Mouse (Mus musculus) thymus, postnatal 25 days (tissue): ENCODE measurements around the gene Gja5.
A peak's percentile ranks its signal among the peaks of the same experiment; 100 is the strongest.
"Not testable (repeated sequence)": the region's sequence is repeated elsewhere in the genome, so short reads cannot be mapped to it uniquely, and the experiment has no call there.

ENCODE experiments used
- DNase-seq: peaks from one replicate; pipeline ENCODE4 v3.0.0; 2022

Gene Gja5

DNA sequence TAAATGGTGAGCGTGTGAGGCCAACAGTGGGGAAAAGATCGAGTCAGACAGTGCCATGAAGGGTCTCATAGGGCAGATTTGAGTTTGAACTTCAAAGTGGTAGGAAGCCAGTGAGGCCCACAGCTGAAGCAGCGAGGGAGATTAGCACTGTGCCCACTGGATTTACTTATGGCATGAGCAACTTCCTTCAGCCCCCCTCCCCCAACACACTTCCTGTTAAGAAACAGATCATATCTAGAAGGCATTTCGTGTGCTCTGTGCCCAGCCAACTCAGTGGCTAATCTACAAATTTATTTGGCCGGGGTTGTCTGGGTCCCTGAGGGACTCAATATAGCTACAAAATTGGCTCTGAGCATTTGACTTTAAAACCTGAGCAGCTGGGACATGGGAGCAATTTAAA, 139.7 kb downstream of the Gja5 start:
- DNase-seq: no peak

DNA sequence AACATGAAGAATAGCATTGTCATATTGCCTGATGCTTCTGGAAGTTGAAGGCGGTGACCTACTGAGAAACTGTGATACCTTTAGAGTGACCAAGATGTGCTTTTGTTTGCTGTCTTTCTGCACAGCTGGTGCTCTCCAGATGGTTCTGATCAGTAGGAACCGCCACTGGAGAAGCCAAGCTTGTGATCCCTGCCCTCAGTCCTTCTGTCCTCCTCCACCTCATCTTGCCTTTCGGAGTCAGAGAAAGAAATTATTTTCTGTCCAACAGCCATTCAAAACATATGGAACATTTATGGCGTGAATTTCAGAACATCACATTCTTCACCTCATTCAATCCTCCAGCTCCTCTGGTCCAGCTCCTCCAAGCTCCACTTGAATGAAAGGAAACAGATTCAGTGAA, 143.3 kb downstream of the Gja5 start:
- DNase-seq: no peak

DNA sequence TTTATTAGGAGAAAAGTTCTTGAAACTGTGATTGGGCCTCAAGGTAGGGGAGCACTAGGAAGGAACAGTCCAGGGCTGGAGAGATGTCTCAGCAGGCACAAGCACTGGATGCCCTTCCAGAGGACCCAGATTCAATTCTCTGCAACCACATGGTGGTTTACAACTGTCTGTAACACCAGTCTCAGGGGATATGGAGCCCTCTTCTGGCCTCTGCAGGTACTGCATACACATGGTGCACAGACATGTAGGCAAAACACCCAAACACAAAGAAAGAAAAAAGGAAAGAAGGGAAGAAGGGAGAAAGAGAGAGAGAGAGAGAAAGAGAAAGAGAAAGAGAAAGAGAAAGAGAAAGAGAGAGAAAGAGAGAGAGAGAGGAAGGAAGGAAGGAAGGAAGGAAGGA, 143.9 kb downstream of the Gja5 start:
- DNase-seq: peak; percentile 30

DNA sequence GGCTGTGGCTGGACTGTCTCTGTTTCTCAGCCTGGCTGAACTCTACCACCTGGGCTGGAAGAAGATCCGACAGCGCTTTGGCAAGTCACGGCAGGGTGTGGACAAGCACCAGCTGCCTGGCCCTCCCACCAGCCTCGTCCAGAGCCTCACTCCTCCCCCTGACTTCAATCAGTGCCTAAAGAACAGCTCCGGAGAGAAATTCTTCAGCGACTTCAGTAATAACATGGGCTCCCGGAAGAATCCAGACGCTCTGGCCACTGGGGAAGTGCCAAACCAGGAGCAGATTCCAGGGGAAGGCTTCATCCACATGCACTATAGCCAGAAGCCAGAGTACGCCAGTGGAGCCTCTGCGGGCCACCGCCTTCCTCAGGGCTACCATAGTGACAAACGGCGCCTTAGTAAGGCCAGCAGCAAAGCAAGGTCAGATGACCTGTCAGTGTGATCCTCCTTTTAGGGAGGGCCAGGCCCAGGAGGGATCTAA, 146.8 kb downstream of the Gja5 start:
- DNase-seq: no peak

DNA sequence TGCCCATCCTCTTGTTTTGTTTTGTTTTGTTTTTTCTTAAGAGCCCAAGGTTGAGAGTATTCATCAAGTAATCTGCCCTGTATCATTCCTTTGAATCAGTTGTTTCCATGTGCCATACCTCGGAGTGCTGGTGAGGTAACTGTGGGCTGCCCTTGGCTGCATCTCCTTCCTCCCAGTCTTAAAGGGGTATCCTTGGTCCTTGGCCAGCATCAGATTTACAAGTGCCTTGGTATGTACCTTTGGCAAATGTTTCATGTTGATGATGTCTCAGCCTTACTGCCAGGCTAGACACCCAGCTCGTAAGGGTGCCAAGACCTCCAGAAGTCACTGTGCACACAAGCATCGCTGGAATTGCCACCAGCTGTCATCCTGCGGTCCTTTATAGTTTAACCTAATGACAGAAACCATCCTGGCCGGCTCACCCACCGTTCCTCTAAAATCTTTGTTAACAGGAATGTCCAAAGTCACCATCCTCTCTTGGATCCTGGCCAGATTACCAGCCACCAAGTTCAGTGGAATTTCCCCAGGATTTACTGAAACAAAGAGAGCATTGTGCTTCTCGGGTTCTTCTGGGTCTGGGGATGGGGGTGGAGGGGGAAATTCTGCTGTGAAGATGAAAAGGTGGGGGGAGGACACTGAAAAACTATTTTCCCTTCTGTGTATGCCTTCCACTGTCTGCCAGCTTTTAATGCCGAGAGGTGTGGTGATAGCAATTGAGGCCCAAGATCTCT, 147.7 kb downstream of the Gja5 start:
- DNase-seq: no peak

DNA sequence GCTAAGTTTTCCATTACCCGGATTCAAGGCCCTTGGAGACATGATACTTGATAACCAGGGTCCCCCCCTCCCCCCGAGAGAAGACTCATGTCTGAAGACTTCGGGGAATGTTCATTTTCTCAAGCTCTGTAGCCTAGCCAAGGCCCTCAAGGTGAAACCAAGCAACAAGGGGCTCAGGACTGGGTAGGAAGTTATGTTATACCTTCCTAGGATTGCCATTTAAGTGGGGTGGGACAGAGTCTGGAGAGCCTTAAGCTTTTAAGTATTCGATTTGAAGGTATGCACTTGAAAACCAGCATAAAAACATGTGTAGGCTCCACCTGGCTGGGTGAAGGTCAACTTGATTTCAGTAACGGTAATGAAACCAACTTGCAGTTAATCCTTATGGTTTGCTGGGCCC, 154.2 kb downstream of the Gja5 start:
- no peak for DNase-seq

DNA sequence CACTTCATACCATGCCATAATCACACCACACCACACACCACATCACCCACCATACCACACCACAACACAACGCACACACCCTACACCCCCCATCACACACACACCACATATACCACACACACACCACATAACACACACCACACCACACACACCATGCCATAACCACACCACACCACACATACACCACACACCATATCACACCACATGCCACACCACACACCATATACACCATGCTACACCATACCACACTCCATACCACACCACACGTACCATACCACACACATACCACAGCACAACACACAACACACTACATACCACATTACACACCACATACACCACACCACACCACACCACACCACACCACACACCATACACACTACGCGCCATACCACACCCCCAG, 155.6 kb downstream of the Gja5 start:
- DNase-seq: no peak

DNA sequence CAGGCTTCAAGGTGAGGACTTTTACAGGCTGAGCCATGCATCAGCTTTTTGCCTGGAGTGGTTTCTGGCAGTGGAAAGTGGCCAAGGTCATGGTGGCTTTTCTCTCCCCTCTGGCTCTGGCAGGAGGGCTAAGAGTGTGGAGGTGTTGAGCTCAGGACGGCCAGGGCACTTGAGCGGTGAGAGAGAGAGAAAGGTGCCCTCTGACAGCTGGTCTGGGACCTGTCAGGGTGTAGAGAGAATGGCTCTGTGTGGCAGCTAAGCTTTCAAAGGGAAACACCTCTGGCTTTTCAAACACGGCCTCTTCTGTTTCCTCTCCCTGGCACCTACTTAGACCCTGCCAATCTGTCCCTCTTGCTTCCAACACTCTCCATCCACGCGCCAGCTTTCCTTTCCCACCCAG, 158.3 kb downstream of the Gja5 start:
- DNase-seq: no peak

DNA sequence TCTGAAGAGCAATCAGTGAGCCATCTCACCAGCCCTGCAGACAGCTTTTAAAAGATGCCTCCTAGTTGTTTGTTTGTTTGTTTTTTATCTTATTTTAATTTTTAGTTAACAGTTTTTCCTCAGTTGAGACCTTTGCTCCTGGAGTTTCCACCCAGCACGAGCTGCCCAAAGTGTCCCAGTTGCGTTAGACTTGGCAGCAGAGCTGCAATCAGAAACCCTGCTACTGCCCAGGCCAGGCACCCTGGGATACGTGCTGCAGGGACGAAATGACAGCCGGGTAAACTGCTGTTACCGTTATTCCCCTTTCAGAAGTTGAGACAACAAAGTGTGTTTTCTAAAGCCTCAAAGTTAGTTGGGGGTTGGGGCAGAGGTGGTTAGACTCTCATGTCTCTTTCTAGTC, 159.6 kb downstream of the Gja5 start:
- DNase-seq: no peak

DNA sequence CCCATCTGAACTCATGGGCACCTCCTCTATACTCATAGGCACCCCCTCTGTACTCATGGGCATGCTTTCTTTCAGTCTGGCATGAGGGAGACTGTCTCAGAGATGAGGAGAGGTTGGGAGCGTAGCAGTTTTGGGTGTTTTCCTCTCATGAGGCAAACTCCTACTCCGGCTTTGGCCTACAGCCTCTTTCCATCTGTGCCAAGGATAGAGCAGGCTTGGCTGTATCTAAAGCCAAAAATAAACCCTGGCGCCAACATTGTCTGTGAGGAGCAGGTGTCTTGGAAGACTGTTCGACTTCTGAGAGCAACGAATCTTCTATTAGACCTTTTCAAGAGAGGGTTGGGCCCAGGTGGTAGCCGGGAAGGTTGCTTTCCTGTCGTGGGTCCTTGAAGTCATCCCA, 165.1 kb downstream of the Gja5 start:
- DNase-seq: not testable (repeated sequence)

DNA sequence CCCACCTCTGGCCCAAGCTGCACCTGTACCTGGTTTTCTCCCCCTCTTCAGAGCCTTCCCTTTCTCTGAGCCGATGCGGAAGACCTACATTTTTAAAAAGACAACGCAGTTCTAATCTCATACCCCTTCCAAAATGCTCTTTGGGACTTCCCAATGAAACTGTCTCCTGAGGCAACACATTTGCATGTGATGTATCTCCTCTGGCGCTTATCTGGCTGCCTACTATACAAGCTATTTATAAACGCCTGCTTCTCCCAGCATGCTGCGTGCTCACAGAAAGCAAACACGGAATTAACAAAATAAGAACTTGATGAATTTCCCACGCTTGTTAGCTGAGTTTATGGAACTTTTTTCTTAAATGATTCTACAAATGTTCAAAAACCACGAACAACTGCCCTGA, 167.4 kb downstream of the Gja5 start:
- not testable (repeated sequence) for DNase-seq

DNA sequence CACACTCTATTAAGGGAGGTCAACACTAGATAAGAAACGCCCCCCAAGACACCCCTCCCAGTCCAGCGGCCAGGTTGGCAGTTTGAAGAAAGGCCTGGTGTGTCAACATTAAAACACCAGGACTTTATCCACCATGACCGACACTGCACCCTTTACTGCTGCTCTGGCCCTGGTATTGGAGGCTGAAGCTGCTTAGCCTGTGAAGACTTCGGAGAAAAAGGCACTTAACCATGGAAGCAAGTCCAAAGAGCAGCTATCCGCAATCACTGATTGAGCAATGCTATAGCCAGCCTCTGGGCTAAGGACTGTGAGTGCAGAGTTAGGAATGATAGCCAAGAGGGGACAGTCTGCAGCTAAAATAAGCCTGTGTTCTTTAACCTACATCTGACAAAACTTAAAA, 167.9 kb downstream of the Gja5 start:
- not testable (repeated sequence) for DNase-seq

DNA sequence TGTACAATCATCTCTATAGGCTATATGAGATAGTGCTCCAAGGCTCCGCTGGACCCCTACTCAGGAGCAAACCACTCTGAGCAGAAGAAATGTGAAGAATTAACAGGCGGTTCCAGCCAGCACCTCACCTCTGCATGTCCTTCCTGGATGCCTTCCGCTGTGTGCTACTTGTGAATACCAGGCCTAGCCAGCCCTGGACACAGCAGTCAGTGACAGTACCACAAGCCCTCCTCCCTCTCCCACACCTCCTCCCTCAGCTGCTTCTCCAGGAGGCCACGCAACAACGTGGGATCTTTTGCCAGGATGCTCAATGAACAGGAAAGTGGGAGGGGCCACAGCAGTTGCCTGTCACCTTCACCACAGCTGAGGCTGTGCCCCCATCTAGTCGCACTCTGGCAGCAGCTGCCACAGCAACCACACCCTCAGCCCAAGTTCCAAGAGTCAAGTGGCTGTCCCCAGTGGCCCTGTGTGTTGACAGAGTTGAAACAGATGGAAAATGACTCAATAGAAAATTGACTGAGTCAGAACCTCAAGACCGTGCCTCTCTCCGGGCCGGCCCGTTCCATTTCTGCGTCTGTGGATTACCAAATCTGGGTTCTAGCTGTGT, 171.4 kb downstream of the Gja5 start:
- DNase-seq: not testable (repeated sequence)

DNA sequence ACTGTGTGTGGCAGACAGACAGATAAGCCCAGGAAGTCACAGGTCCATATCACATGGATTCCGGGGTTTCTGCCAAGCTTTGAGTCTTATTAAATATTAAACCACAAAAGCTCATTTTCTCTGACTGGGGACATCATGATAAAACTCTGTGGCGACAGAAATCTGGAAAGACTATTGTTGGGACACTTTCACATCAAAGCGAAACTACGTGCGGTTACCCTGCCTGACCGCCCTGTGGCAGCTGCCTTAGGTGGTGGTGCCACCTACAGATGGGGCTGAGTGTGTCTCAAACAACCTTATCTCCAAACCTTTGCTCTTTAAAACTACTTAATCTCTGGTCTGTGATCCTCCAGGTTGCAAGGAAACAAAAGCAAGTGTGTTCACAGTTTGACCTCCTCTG, 171.9 kb downstream of the Gja5 start:
- peak; percentile 63 for DNase-seq

DNA sequence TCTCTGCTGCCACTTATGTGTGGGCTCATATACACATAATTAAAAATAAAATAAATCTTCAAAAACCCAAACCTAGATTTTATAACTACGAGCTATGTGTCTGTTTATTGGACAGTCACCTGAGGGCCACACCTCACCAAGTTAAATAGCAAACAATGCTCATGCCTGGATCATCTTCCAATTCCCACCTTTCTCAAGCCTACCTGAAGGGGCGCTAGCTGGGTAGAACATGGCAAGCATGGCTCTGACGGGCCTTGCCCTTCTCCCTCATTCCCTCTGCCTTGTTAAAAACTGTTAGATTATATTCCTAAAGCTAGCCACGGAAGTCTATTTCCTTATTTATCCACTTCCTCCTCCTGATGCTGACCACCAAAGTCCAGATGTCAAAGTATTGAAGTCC, 173.9 kb downstream of the Gja5 start:
- no peak for DNase-seq

DNA sequence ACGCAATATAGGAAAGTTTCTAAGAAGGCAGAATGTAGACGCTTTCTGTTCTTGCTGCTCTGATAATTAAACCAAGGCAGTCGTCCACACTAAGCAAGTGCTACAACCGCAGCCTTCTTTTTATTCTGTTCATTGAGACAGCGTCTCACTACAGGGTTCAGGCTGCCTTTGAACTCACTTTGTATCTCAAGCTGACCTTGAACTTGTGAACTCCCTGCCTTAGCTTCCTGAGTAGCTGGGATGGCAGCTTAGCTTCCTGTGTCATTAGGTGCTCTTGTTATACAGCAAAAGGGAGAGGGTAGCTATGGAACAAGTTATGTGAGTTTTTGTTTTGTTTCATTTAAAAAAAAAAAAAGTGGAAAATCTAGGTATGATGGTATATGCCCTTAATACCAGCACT, 177.7 kb downstream of the Gja5 start:
- DNase-seq: no peak

DNA sequence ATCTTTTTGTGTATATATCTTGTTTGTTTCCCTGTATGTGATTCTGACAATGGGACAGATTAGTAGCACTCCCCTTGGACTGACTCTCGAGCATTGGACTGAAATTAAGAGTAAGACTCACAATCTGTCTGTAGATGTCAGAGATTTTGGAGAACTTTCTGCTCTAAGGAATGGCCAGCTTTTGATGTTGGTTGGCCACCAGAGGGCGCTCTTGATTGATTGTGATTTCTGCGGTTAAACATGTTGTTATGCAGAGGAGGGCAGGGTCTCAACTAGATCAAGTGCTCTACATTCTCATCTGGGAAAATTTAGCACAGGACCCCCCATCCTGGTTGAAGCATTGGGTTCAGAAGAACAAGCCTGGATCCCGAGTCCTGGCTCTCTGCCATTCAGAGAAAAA, 182.8 kb downstream of the Gja5 start:
- DNase-seq: peak; percentile 65

DNA sequence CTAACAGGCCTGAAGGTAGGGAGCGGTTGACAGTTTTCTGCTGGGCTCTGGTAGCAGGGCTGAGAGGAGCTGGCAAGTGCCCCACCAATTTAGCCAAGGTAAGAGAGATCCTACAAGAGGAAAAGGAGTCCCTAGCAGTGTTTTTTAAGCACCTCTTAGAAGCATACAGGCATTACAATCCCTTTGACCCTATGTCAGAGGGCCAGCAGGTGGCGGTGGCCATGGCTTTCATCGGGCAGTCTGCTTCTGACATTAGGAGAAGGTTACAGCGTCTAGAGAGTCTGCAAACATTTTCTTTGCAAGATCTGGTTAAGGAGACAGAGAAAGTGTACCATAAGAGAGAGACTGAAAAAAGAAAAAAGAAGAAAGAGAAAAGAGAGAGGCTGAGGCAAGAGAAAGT, 183.8 kb downstream of the Gja5 start:
- DNase-seq: not testable (repeated sequence)

DNA sequence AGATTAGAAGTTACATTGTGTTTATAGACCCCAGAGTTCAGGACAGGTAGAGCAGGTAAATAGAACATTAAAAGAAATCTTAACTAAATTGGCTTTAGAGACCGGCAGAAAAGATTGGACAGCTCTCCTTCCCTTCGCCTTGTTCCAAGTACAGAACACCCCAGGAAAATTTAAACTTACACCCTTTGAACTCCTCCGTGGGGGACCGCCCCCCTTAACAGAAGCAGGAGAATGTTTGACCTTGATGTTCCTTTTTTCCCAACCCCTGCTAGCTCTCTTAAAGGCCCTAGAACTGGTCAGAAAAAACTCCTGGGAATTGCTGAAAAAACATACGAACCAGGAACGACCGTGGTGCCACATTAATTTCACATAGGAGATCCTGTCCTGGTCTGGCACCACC, 187.5 kb downstream of the Gja5 start:
- not testable (repeated sequence) for DNase-seq

DNA sequence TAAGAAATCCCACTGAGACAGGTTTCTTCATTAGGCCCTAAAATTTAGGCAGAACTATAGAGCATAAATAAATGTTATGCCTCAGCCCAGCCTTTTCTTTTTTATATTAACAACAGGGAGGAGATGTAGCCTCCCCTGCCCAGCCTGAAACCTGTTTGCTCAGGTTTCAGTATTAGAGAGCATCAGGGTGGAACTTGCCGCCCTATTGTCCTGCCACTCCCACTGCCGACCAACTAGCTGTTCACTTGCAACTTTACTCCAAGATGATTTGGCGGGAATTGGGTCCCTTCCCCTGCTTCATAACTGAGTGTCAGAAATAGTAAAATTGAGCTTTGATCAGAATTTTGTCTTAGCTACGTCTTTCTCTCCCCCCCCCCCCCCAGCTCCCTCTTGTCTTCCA, 192.2 kb downstream of the Gja5 start:
- DNase-seq: not testable (repeated sequence)

DNA sequence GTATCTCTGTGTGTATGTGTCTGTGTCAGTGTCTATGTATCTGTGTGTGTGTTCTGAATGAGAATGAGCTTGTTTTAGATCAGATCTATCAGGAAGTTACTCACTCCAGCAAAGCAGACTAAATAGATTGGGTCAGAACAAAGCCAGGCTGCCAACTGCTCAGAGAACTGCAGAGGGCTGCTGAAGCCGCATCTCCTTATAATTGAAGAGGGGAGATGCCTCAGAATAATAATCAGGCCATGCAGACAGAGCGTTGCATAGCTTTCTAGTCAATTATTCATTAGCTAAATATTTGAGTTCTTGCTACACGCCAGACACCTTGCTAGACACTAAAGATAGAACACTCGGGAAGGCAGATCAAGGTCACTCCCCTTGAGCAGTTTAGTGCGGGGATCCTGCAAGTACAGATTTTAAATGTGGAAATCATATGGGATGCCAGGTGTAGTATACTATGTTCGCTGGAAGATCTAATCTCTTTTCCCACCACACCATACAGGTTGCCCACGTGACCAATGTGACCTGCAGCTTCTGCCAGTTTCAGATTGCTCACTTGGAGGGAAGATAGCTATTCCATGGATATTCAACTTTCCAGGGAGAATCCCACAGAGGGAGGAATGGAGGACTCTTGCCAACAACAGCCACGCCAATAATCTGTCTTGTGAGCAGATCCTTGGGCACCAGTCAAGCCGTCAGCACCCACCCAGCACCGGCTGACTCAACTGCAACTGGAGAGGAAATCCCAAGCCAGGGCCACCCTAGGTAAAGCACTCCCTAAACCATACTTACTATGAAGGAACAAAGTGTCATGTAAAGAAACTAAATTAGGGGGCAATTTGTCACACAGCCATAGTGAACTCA, 196.5 kb downstream of the Gja5 start:
- DNase-seq: no peak

DNA sequence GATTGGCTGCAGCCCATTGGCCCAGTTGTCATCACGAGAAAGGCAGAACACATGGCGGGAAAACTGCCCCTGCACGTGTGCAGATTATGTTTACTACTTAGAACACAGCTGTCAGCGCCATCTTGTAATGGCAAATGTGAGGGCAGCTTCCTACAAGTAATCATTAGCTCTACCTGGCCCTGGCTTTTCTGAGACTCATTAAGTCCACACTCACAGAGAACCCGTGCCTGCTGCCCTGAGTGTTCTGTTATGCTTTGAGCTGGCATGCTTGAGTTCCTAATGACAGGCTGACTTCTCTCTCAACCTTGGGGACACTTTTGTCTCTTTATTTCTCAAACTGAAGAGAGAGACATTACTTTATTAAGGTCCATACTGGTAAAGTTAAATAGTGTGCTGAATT, 199.5 kb downstream of the Gja5 start:
- DNase-seq: not testable (repeated sequence)

DNA sequence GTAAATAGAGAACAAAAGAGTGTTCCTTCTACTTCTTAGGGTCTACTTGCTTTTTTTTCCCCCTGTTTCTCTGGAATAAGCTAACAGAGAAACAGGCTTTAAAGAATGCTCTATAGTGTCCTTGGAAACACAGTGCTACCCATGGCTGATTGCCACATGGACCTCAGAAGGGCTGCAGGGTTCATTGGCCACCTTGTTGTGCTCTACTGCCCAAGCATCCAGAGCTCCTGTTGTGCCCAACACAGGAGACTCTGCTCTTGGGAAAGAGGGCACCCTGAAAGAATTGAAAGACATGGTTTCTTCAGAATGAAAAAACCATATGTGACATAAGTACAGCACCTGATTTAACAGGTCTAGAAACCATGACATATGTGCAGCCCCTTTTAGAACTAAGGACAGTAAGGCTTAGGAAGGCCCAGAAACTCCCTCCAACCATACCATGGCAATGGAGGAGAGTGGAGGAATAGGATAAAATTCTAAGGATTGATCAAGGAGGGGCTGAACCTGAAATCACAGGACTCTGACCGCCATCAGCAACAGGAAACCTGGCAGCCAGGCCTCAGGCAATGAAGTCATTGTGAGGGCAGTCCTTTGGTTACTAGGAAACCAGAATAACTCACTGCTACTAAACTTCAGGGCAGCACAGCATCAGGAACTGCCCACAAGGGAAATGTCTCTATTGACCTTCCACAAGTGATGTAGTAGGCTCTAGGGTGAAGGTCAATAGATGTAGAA, 200.4 kb downstream of the Gja5 start:
- no peak for DNase-seq
